Mouse (Mus musculus): ENCODE data around the gene Sstr4. TPM values are rescaled to one million over a fixed set of nuclear protein-coding genes. Genes with fewer than 3 reads are reported as not detected.

The Sstr4 gene
- polyA plus RNA-seq (2012; rRNA removed), result 0.47 and 1.0 TPM in 2 replicates

DNA sequence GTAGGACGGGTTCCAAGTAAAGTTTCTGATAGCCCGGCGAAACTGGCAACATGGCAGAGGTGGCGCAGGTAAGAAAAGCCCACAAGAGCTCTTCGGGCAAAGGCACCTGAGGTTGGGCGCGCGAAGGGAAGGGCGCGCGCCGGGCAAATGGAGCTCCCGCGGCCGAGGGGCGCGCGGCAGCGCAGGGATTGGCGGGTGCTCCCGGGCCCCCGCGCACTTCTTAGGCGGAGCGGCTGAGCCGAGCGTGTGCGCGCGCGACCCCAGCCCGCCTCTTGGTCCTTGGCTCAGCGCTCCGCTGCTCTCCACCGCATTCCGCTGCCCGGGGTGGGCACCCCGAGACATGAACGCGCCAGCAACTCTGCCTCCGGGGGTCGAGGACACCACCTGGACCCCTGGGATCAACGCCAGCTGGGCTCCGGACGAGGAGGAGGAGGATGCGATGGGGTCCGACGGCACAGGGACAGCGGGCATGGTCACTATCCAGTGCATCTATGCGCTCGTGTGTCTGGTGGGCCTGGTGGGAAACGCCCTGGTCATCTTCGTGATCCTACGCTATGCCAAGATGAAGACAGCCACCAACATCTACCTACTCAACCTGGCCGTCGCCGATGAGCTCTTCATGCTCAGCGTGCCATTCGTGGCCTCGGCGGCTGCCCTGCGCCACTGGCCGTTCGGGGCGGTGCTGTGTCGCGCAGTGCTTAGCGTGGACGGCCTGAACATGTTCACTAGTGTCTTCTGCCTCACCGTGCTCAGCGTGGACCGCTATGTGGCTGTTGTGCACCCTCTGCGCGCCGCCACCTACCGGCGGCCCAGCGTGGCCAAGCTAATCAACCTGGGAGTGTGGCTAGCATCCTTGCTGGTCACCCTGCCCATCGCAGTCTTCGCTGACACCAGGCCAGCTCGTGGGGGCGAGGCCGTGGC, at the start of gene Sstr4:
Sstr4 (plus strand) TSS at position 214 of the 921 bp plus-strand sequence.
- WGBS, result 11% methylated on average over 83 of the region's 83 CpGs
- no peak for DNase-seq (ENCODE audit: low read depth, low spot score)

DNA sequence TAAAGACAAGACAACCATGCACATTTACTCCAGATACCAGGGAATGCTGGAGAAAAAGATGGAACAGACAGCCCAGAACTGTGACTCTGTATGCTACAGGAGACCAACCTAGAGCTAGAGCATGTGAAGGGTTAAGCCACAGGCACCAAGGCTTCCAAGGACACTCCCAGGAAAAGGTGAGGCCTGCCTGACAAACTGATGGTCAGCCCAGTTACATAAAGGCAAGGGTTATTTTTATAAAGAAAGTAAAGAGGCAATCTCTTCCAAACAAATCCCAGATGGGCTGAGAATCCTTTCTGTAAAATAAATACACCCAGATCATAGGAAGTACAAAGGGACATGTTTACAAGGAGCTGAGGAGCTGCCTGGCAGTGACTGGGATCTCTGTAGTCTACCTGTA, 49.8 kb upstream of the Sstr4 start:
- DNase-seq (ENCODE audit: low read depth, low spot score), result no peak

DNA sequence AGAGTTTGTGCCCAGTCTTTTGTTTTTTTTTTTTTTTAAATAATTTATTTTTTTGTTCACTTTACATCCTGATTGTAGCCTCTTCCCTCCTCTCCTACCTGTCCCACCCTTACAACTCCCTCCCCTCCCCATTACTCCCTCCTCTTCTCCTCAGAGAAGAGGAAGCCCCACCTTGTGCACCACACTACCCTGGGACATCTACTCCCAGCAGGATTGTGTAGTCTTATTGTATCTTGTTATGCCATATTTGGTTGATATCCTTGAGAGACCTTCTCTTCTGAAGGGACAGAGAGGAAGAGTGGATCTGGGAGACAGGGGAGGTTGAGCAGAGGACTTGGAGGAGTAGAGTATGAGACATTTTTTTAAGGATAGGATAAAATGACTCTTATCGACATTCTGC, 48.2 kb upstream of the Sstr4 start:
- WGBS, result 88% methylated on average over 1 of the region's 1 CpGs
- DNase-seq (ENCODE audit: low read depth, low spot score), result no peak

DNA sequence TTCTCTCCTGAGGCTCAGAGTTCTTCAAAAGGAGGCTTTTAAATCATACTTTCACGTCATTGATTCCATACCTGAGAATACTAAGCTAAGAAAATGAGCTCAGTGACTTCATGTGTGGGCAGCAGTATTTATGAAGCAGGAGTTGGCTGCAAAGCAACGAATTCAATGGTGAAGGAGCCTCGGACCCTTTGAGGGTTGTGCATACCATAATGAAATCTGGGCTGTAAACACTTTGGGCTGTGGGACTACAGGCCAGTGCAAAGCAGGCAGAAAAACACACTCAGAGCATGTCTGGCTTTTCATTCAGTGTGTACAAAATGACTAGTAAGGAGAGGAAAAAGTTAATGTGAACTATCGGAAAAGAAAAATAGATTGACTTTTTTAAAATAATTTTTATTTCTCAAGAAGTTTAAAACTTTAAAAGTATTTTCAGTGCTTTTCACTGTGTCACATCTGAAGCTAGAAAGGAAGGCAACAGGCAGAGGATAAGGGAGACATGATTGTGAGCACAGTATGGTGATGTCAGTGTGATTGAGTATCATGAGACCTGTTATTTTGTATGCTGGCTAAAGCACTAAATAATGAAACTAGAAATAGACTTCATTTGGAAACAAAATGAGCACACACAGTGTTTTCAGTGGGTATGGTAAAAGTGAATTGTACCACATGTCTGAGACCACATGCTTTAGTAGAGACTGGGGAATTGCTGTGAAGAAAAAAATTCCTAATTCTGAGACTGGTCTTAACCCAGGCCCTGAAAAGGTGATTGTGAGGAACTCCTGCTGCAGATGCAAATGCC, 45.4 kb upstream of the Sstr4 start:
- WGBS, result 67% methylated on average over 4 of the region's 4 CpGs
- no peak for DNase-seq (ENCODE audit: low read depth, low spot score)

DNA sequence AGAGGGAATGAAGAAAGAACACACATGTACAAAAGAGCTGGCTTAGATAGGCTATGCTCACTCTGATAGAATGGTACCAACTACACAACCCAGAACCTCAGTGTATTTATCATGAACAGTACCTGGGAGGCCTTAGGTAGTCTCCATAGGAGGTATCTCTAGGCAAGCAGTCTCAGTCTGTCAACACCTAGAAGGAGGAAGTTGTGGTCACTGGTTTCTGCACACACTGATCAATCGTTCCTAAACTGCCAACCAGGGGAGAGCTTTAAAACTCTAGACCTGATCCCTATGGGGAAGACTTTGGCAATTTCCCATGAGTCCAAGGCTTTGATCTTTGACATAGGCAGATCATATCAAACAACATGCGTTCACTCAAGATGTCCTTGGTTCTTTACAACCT, 44.7 kb upstream of the Sstr4 start:
- 22% methylated on average over 2 of the region's 2 CpGs for WGBS
- DNase-seq (ENCODE audit: low read depth, low spot score), result no peak

DNA sequence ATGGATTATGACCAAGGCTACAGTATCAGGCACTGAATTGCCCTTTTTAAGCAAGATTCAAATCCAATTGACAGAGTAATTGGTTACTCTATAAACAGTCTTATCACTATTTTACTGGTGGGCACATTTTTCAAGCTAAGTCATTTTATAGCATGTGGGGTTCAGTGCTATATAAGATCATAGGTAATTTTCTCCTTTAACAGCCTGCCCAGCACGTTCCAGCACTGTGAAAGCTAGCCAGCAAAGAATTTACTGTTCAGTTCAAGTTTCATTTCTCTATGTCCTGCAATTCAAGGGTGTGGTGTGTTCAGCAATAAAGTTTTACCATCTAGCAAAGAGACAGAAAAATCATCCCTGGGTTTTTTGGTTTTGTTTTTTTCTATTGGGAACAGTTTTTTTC, 42.5 kb upstream of the Sstr4 start:
- no peak for DNase-seq (ENCODE audit: low read depth, low spot score)
- WGBS, result 15% methylated on average over 1 of the region's 1 CpGs

DNA sequence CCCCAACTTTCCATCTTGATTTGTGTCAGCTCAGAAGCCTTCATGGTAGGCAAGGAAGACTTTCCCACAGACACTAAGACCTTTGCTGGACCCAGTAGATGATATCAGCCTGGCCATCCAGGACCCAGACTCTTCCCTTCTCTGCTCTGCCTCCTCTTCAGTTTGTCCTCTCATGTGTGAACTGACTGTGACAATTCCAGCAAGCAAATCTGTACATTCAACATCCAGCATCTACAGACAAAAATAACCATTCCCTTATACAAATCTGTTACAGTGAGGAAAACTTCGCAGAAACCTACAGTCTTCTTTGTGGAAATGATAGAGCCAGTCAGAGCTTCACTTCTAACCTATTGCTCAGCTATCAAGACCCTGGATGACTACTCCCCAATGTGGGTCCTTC, 38.0 kb upstream of the Sstr4 start:
- 93% methylated on average over 1 of the region's 1 CpGs for WGBS
- DNase-seq (ENCODE audit: low read depth, low spot score), result no peak

DNA sequence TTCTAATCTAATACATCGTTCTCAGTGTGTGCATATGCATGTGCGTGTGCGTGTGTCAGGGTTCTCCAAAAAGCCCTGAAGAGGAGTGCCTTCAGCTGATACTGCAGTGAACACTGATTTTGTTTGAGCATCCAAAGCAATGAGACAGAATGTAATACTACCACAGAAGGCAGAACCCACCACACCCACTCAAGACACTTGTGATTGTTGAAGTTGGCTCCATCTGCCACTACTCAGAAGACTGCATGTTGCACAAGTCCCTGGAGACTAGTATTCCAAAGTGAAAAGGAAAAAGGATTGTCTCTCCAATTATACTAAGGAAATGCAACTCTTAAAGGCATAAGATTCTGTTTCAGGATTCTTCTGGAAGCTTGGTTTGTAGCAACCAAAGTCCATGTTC, 30.6 kb upstream of the Sstr4 start:
- DNase-seq (ENCODE audit: low read depth, low spot score), result no peak
- 81% methylated on average over 3 of the region's 3 CpGs for WGBS

DNA sequence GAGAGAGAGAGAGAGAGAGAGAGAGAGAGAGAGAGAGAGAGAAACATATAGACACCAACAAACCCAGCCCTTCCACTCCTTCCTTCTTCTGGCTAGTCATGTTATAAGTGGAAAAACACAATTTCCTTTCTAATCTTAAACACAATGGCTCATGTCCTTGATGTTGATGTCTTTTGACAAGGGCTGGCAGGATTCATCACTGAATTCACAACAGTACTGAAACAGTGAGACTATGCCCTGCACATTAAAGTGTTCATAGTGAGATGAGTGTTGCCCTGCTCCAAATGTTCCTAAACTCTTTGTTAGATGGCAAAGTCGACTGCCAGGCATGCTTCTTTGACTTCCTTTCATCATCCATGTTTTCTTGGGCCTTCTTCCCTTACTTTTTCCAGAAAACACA, 29.9 kb upstream of the Sstr4 start:
- DNase-seq (ENCODE audit: low read depth, low spot score), result no peak
- WGBS, result 28% methylated on average over 1 of the region's 1 CpGs

DNA sequence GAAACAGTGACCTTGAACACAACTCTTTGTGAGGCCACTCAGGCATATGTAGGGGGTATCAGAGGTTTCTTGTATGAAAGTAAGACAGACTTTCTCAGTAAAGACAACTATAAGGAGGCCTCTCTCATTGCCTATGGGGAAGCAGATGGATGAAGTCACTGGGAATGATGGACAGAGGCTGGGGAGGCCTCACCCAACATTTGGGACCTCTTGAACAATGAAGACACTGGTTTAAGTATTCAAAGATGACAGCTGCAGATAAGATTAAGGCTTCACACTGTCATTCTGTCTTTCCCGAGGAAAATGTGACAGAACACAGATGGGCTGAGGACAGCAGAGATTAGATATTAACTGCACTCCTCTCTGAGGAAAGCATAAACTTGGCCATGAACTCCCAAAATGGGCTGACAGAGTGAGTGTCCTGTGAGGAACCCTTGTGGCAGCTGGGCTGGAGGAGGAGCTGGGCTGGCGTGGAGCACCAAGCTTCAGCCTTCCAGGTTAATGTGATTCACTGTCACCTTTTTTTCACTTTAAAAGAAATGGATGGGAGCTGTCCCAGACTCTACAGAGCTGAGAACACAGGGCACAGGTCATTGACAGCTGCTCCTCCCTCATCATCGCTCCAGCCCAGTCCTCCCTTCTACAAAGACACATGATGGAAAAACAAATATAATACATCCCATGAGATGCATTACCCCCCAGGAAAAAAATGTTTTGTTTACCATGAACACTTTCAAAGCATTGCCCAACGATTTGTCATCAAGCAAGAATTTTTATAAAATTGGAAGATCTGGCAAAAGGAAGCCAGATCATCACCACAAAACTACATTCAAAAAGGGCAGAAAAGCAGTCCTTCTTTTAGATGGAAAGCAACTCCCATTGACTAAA, 23.2 kb upstream of the Sstr4 start:
- WGBS, result 53% methylated on average over 4 of the region's 4 CpGs
- no peak for DNase-seq (ENCODE audit: low read depth, low spot score)

DNA sequence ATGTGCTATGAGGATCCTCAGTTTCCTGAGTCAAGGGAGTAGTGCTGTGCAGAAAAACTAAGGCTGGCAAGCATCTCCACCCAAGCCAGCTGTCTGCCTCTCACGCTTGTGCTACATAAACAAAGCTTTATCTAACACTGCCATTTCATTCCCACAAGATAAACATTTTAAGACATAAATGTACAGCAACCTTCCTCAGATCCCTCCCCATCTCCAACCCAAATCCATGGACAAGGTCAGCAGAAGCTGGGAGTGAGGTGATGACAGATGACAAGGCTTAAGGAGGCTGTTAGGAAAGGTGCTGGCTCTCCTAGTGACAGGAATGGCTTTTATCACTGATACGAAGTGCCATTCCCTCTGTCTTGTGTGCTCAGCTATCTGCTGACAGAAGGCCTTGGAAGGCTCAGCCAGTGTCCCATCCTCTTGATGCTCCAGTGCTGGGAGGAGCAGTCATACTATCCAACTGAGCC, 21.5 kb upstream of the Sstr4 start:
- DNase-seq (ENCODE audit: low read depth, low spot score), result no peak
- WGBS, result 42% methylated on average over 2 of the region's 2 CpGs

DNA sequence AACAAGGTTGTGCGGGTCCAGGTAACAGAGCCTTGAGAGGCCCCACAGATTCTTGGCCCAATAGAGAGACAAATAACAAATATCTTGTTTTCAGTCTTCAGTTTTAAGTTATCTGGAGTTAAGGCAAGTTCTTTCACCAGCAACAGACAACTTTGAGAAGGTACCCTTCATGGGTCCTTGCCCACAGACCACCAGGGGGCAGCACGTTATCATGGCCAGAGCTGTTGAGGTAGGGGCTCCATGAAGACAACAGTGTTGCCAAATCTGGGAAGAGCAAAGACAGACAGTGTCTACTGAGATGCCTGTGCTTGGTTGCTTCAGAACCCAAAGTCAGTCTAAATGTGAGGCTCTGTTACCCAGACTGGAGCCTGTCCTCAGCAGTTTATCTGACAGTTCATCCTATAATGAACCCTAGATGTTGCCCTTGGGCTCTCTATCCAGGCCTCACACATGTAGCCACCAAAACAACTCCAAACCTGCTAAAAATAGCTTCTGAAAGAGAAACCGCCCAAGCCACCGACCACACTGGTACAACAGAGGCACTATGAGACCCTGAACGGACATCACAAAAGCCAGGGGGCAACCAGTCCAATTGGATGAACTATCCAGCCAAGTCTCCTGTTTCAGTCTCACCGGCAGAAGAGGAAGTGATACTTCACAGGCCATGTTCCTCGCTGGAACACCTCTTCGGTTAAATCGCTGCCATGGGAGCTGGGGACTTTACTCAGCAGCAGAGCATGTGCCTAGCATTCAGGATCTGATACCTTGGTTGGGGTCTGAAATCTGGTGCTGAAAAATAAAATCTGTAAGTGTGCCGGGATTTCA, 19.6 kb upstream of the Sstr4 start:
- DNase-seq (ENCODE audit: low read depth, low spot score), result no peak
- 74% methylated on average over 10 of the region's 10 CpGs for WGBS

DNA sequence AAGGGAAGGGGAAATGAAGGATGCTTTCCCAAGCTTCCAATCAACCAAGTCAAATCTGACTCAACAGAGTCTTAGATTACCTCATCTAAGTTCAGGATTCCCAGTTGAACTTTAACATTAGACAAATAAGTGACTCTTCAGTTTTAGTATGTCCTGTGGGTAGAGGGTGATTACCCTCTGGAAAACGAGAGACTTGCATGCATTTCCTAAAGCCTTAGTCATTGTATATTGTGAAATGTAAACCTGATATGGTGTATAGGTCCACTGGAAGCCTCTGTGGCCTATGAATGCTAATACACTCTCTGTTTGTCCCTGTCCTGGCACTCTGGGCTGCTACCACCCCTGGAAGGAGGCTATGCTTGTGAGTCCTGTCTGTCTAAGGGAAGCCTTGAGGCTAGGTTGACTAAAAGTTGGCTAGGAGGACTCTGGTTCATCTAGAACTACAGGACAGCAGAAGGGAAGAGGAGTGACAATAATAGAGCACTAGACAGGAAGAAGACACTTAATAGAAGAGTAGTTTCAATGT, 16.3 kb upstream of the Sstr4 start:
- 24% methylated on average over 1 of the region's 1 CpGs for WGBS
- no peak for DNase-seq (ENCODE audit: low read depth, low spot score)

DNA sequence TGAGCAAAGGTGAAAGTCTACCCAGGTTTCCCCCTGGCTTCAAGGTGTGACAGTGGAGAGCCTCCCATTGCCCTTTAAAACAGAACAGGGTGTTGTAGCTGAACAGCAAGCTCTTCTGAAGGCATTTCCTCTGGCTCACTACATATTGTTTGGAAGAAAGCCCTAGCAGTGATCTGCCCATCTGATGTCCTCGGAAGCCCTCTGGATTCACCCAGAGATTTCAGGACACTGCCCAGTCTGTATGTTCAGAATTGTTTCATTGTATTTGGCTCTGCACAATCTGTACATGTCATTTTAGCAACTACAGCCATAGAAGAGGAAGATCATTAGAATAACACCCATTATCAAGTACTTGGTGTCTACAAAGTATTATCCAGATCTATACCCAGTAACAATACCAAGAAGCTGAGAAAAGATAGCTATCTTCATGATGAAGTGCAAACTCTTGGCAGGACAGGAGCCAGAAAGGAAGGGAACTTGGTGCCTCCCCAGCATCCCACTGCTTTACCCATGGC, 15.2 kb upstream of the Sstr4 start:
- WGBS, result 81% methylated on average over 1 of the region's 1 CpGs
- no peak for DNase-seq (ENCODE audit: low read depth, low spot score)

DNA sequence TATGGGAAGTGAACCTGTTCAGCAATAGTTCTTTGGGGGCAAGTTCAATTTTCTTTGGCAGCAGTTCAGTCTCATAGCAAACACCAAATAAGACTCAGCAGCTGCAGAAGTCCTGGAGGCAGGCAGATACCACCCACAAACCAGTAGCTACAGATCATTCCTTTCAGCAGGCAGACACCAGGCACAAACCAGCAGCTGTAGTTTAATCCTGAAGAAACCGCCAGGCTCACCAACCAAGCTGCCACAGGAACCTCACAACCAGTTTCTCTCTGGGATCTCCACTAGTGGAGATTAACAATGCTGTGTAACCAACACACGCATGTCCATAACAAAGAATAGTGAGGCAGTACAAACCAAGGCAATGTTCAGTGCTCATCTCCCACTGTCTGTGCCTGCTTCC, 14.1 kb upstream of the Sstr4 start:
- 83% methylated on average over 2 of the region's 2 CpGs for WGBS
- DNase-seq (ENCODE audit: low read depth, low spot score), result no peak

DNA sequence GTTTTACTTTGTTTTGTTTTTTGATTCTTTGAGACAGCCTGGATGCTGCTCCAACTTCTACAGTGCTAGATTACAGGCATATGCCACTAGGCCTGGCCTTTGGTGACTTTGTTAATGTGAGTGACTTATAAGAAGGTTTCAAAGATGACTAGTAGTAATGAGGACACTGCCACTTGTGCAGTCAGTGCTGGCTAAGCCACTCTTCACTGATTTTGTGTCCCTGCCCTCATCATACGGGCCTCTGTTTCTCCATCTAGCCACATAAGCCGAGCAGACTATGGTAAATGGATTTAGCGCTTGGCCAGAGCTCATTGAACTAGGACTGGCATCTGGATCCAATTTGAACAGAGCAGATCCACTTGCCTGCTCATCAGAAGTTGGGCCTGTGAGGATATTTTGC, 8.7 kb upstream of the Sstr4 start:
- DNase-seq (ENCODE audit: low read depth, low spot score), result no peak
- 90% methylated on average over 3 of the region's 3 CpGs for WGBS

DNA sequence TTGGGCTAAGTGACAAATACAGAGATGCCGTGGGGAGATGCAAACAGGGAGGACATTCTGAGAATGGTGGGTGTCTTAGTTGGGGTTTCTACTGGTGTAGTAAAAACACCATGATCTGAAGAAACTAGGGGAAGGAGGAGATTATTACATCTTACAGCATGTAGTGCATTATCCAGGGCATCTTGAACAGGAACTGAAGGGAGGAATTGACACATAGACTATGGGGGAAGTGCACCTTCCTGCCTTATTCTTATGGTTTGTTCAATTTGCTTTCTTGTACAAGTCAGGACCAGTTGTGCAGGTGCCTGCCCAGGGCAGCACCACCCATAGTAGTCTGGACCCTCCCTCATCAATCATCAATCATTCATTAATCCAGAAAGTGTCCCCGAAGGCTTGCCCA, 8.2 kb upstream of the Sstr4 start:
- WGBS, result 68% methylated on average over 2 of the region's 2 CpGs
- DNase-seq (ENCODE audit: low read depth, low spot score), result no peak

Data from large intestine, adult 2 months (tissue).